Comparison of ENCODE assay signal across 8 mouse cellular contexts in the genomic region with DNA sequence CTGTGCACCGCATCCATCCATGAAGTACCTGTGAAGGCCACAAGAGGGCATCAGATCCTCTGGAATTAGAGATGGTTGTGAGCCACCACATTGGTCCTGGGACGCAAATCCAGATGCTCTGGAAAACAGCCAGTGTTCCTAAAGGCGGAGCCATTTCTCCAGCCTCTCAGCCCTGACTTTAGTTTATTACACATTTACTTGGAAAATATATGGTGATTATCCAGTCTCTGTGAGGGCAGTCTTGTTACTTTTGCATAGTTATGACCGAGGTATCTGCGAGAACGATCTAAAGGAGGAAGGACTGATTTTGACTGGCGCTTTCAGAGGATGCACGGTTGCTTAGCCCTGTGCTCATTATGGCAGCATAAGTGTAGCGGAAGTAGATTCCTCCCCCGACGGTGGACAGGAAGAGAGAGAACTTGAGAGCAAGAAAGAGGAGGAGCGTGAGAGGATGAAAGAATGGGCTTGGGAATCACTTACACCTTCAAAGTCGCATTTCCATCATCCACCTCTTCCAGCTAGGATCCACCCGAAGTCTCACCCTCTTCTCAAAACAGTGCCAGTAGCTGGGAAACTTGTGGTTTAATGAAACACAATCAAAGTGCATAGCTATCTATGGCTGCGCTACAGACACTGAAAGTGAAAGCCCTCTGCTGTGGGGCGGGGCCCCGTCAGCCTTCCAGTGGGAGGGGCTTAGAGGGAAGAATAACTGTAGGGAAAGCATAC. TPM values are rescaled to one million over a fixed set of nuclear protein-coding genes. Genes with fewer than 3 reads are reported as not detected.
DNase-seq lines count a peak whose midpoint lies in the region; ATAC-seq lines count a peak whose summit lies in the region.

No protein-coding gene starts in this region.

- H3K4me3 ChIP-seq in hindbrain, embryonic 11.5 days (ENCODE audit: low read depth, low read length): peak overlapping the region; percentile 31

- no peaks in the 10 kb centered on the region for H3K36me3 ChIP-seq in hindbrain, embryonic 11.5 days (ENCODE audit: control insufficient read depth, insufficient read depth, low read length)

- H3K4me1 ChIP-seq in hindbrain, embryonic 11.5 days (replicated peaks; ENCODE audit: control insufficient read depth, insufficient read depth, low read length): no peaks in the 10 kb centered on the region

- H3K9me3 ChIP-seq in hindbrain, embryonic 11.5 days (ENCODE audit: control insufficient read depth, low read length): no peaks in the 10 kb centered on the region

- DNase-seq in Muller cell, postnatal 12 days (ENCODE audit: inconsistent ontology term): peak; percentile 87
- DNase-seq in cerebellum, adult 8-10 months: peak; percentile 61
- DNase-seq in hindbrain, embryonic 11.5 days (ENCODE audit: low spot score): peak; percentile 90
- DNase-seq in layer of hippocampus, postnatal 10 days (ENCODE audit: low spot score in 2 of 2): peak; percentile 84 to 85
- peak; percentile 90 for DNase-seq in lung, postnatal 10 days
- peak; percentile 63 for DNase-seq in ovary, postnatal 36 days (ENCODE audit: low spot score)
- peak; percentile 85 for DNase-seq in thymus, postnatal 25 days

- H3K9ac ChIP-seq in hindbrain, embryonic 11.5 days (ENCODE audit: low read depth, low read length): peak overlapping the region; percentile 33; the same call in 1 of the 2 replicates

- peak overlapping the region; percentile 58 for H3K4me2 ChIP-seq in hindbrain, embryonic 11.5 days (replicated peaks; ENCODE audit: low read depth, low read length)

- peak; percentile 96 for ATAC-seq in frontal cortex, adult (ENCODE audit: low TSS enrichment)
- peak; percentile 91 for ATAC-seq in hindbrain, embryonic 11.5 days (ENCODE audit: low FRiP score)

- no peaks in the 10 kb centered on the region for H3K27me3 ChIP-seq in hindbrain, embryonic 11.5 days (ENCODE audit: control insufficient read depth, insufficient read depth, low read length)

- 17% methylated on average over 17 of the region's 17 CpGs for WGBS in hindbrain, embryonic 11.5 days

- peak overlapping the region; percentile 65; the same call in 1 of the 2 replicates for H3K27ac ChIP-seq in hindbrain, embryonic 11.5 days (ENCODE audit: low read depth, low read length)

RNA-seq across cellular contexts. Expression of a gene that starts 26.5 kb away (rescaled TPM):
- polyA plus RNA-seq in hindbrain, embryonic 11.5 days (2014; fragmentation: Nextera tagmentation; extraction: Ambion mirVana): 1.2 and 1.3 TPM in 2 replicates
- total RNA-seq in layer of hippocampus, postnatal 10 days (2021): not detected

RNA-seq across cellular contexts. Expression of a gene that starts 27.8 kb away (rescaled TPM):
- polyA plus RNA-seq in hindbrain, embryonic 11.5 days (2014; fragmentation: Nextera tagmentation; extraction: Ambion mirVana): 2.2 and 2.9 TPM in 2 replicates
- 10 to 100 TPM; 10.2 to 17.0 TPM for total RNA-seq in layer of hippocampus, postnatal 10 days (2021)

Comparison
In these comparisons a context has a peak if more than half of its experiments do, and no peak if none do; other contexts are left out.
1. Peak in every context shown above with its lines: DNase-seq, ATAC-seq, H3K4me3 ChIP-seq and H3K27ac ChIP-seq.